Mouse (Mus musculus) embryonic facial prominence, embryonic 14.5 days (tissue): ENCODE measurements at regions not wholly inside any gene's neighbourhood (a gene's known extent, or its start where the extent isn't known, plus 50 kb on each side); places are given as distances from the start of the nearest gene placed in this dataset.
A peak's percentile ranks its signal among the peaks of the same experiment; 100 is the strongest.
"Not testable (repeated sequence)": the region's sequence is repeated elsewhere in the genome, so short reads cannot be mapped to it uniquely, and the experiment has no call there.

ENCODE experiments used
- ATAC-seq: fragments of 200-750 bp; cut with Nextera tagmentation; 2 replicates; pipeline ENCODE4 v1.8.0; 2017; ENCODE audit warnings: low read depth, moderate number of reproducible peaks, moderate TSS enrichment
- DNase-seq: peaks from one replicate; pipeline ENCODE4 v3.0.0-alpha.2; 2015; ENCODE audit warnings: low spot score
- H3K27ac ChIP-seq: fragments of 300-500 bp; sonication (generic); replicated peaks from 2 replicates; pipeline ENCODE4 v1.5.1; 2014; ENCODE audit warnings: low read depth, mild to moderate bottlenecking, low read length, moderate library complexity
- H3K27me3 ChIP-seq: fragments of 300-500 bp; sonication (generic); replicated peaks from 2 replicates; pipeline ENCODE4 v1.6.1; 2014; ENCODE audit warnings: low read length; ENCODE audit not compliant: control insufficient read depth, insufficient read depth
- H3K36me3 ChIP-seq: fragments of 300-500 bp; sonication (generic); 2 replicates; pipeline ENCODE4 v1.6.1; 2014; ENCODE audit warnings: low read length, mixed read lengths; ENCODE audit not compliant: control insufficient read depth, insufficient read depth
- H3K4me1 ChIP-seq: fragments of 300-500 bp; sonication (generic); 2 replicates; pipeline ENCODE4 v1.6.1; 2014; ENCODE audit warnings: antibody characterized with exemption, low read length; ENCODE audit not compliant: control insufficient read depth, insufficient read depth
- H3K4me2 ChIP-seq: fragments of 300-500 bp; sonication (generic); 2 replicates; pipeline ENCODE4 v1.6.1; 2014; ENCODE audit warnings: low read depth, mild to moderate bottlenecking, low read length, moderate library complexity, mixed read lengths
- H3K4me3 ChIP-seq: fragments of 300-500 bp; sonication (generic); 2 replicates; pipeline ENCODE4 v1.5.1; 2014; ENCODE audit warnings: low read depth, mild to moderate bottlenecking, low read length
- H3K9ac ChIP-seq: fragments of 300-500 bp; sonication (generic); 2 replicates; pipeline ENCODE4 v1.6.1; 2014; ENCODE audit warnings: low read depth, mild to moderate bottlenecking, low read length, moderate library complexity, mixed read lengths
- H3K9me3 ChIP-seq: fragments of 300-500 bp; sonication (generic); 2 replicates; pipeline ENCODE4 v1.6.1; 2016; ENCODE audit warnings: low read length; ENCODE audit not compliant: control insufficient read depth
- WGBS: fragments of 180-500 bp; shearing (Covaris S2); extraction: QIAGEN DNeasy Blood & Tissue Kit; methylation state at CpG from one replicate; pipeline ENCODE4 v1.1.7; 2014; 5-methylcytosine and 5-hydroxymethylcytosine counted together

- H3K4me1 ChIP-seq = no peaks in the 10 kb centered on the region
- H3K4me2 ChIP-seq = no peak overlapping the region
- 88% methylated on average over 6 of the region's 6 CpGs for WGBS
- no peak overlapping the region for H3K27ac ChIP-seq
- DNase-seq (peak; percentile 33), ATAC-seq (peak; percentile 60; the same call in 1 of the 2 replicates)
- H3K4me3 ChIP-seq = no peak overlapping the region
- no peaks in the 10 kb centered on the region for H3K9me3 ChIP-seq
- no peaks in the 10 kb centered on the region for H3K36me3 ChIP-seq
- no peak overlapping the region for H3K9ac ChIP-seq
- H3K27me3 ChIP-seq = no peaks in the 10 kb centered on the region
Measured at GRCm38 (mm10) chr1:164521371-164522130, 63.4 kb upstream of the Atp1b1 start.

GRCm38 (mm10) chr1:164518866-164519265 is 60.7 kb upstream of the Atp1b1 start:
- no peaks in the 10 kb centered on the region for H3K9me3 ChIP-seq
- no peak overlapping the region for H3K27ac ChIP-seq
- no peaks in the 10 kb centered on the region for H3K4me1 ChIP-seq
- H3K9ac ChIP-seq = no peak overlapping the region
- DNase-seq (no peak), ATAC-seq (no peak)
- H3K36me3 ChIP-seq = no peaks in the 10 kb centered on the region
- H3K27me3 ChIP-seq = no peaks in the 10 kb centered on the region
- 97% methylated on average over 3 of the region's 3 CpGs for WGBS
- H3K4me3 ChIP-seq = no peak overlapping the region
- no peak overlapping the region for H3K4me2 ChIP-seq

GRCm38 (mm10) chr1:164518308-164518707 is 60.2 kb upstream of the Atp1b1 start:
- Histone ChIP-seq H3K4me2 (no peak overlapping the region), H3K4me3 (no peak overlapping the region), H3K9ac (no peak overlapping the region), H3K4me1 (no peaks in the 10 kb centered on the region), H3K27me3 (no peaks in the 10 kb centered on the region), H3K36me3 (no peaks in the 10 kb centered on the region), H3K27ac (no peak overlapping the region), H3K9me3 (no peaks in the 10 kb centered on the region)
- whole genome bisulfite sequencing = 81% methylated on average over 4 of the region's 4 CpGs
- ATAC-seq = no peak
- no peak for DNase-seq

GRCm38 (mm10) chr1:164517362-164517761 is 59.2 kb upstream of the Atp1b1 start:
- not testable (repeated sequence) for H3K4me1 ChIP-seq, H3K9me3 ChIP-seq, H3K27ac ChIP-seq, H3K9ac ChIP-seq, H3K4me3 ChIP-seq, DNase-seq, ATAC-seq, H3K4me2 ChIP-seq, H3K36me3 ChIP-seq, H3K27me3 ChIP-seq
- 91% methylated on average over 2 of the region's 2 CpGs for WGBS

GRCm38 (mm10) chr1:164511628-164512385 is 53.7 kb upstream of the Atp1b1 start:
- 91% methylated on average over 7 of the region's 7 CpGs for WGBS
- no peaks in the 10 kb centered on the region for H3K4me1 ChIP-seq
- H3K4me3 ChIP-seq = no peak overlapping the region
- H3K9ac ChIP-seq = no peak overlapping the region
- no peaks in the 10 kb centered on the region for H3K36me3 ChIP-seq
- H3K4me2 ChIP-seq = no peak overlapping the region
- H3K27me3 ChIP-seq = no peaks in the 10 kb centered on the region
- no peaks in the 10 kb centered on the region for H3K9me3 ChIP-seq
- DNase-seq (no peak), ATAC-seq (no peak)
- no peak overlapping the region for H3K27ac ChIP-seq

GRCm38 (mm10) chr1:164509226-164509625 is 51.1 kb upstream of the Atp1b1 start:
- WGBS = 67% methylated on average over 1 of the region's 1 CpGs

GRCm38 (mm10) chr1:164508556-164508955 is 50.4 kb upstream of the Atp1b1 start:
- no peaks in the 10 kb centered on the region for H3K4me1 ChIP-seq
- H3K4me3 ChIP-seq = no peak overlapping the region
- no peaks in the 10 kb centered on the region for H3K9me3 ChIP-seq
- no peak overlapping the region for H3K4me2 ChIP-seq
- ATAC-seq = no peak
- H3K9ac ChIP-seq = no peak overlapping the region
- no peaks in the 10 kb centered on the region for H3K27me3 ChIP-seq
- no peak for DNase-seq
- no peaks in the 10 kb centered on the region for H3K36me3 ChIP-seq
- 79% methylated on average over 8 of the region's 8 CpGs for WGBS
- H3K27ac ChIP-seq = no peak overlapping the region

More at GRCm38 (mm10) chr1:164509226-164509625, 51.1 kb upstream of the Atp1b1 start:
- H3K9ac ChIP-seq = no peak overlapping the region
- H3K4me2 ChIP-seq = no peak overlapping the region
- ATAC-seq (peak; percentile 75; the same call in 1 of the 2 replicates), DNase-seq (peak; percentile 16)
- H3K4me3 ChIP-seq = no peak overlapping the region
- H3K27me3 ChIP-seq = no peaks in the 10 kb centered on the region
- H3K4me1 ChIP-seq = no peaks in the 10 kb centered on the region
- H3K9me3 ChIP-seq = no peaks in the 10 kb centered on the region
- H3K27ac ChIP-seq = no peak overlapping the region
- no peaks in the 10 kb centered on the region for H3K36me3 ChIP-seq

- Histone ChIP-seq H3K27me3 (no peaks in the 10 kb centered on the region), H3K27ac (no peak overlapping the region), H3K9ac (no peak overlapping the region), H3K4me2 (no peak overlapping the region), H3K4me1 (no peaks in the 10 kb centered on the region), H3K9me3 (no peaks in the 10 kb centered on the region), H3K36me3 (no peaks in the 10 kb centered on the region), H3K4me3 (no peak overlapping the region)
- DNase-seq = no peak
- WGBS = 77% methylated on average over 5 of the region's 5 CpGs
- no peak for ATAC-seq
Measured at GRCm38 (mm10) chr1:164508106-164508505, 50.0 kb upstream of the Atp1b1 start.
